12 mouse cellular contexts compared by ENCODE assay signal in genomic region chr14:95876785-95877510, GRCm38 (mm10). TPM values are rescaled to one million over a fixed set of nuclear protein-coding genes. Genes with fewer than 3 reads are reported as not detected.
A peak's percentile ranks its signal among the peaks of the same experiment; 100 is the strongest.
DNase-seq lines count a peak whose midpoint lies in the region; ATAC-seq lines count a peak whose summit lies in the region.
"Had no signal": no experiment of that assay in that cellular context is flagged by ENCODE, and none has a peak within 500 bp of the region (broad histone marks: within the 10 kb centered on the region; RNA-seq: fewer than 3 reads in every experiment).

No protein-coding gene starts in this region.

- H3K4me2 ChIP-seq in neural tube, embryonic 14.5 days (ENCODE audit: low read depth, low read length), result no peak overlapping the region
- H3K4me2 ChIP-seq: liver, embryonic 15.5 days had no signal

- intact Hi-C loops in left cerebral cortex, postnatal 10 days (cut with DNase I), result no loop called here

- H3K27me3 ChIP-seq in neural tube, embryonic 14.5 days (ENCODE audit: control insufficient read depth, insufficient read depth, low read length), result no peaks in the 10 kb centered on the region
- H3K27me3 ChIP-seq: liver, embryonic 15.5 days had no signal

- WGBS in neural tube, embryonic 14.5 days, result 69% methylated on average over 3 of the region's 3 CpGs

- no peak overlapping the region for H3K4me3 ChIP-seq in neural tube, embryonic 14.5 days (ENCODE audit: low read depth, low read length)
- H3K4me3 ChIP-seq: liver, embryonic 15.5 days had no signal

- H3K27ac ChIP-seq in neural tube, embryonic 14.5 days (ENCODE audit: low read depth, low read length), result no peak overlapping the region
- H3K27ac ChIP-seq: liver, embryonic 15.5 days had no signal

- H3K9ac ChIP-seq in neural tube, embryonic 14.5 days (replicated peaks; ENCODE audit: low read depth, low read length), result no peak overlapping the region
- H3K9ac ChIP-seq: liver, embryonic 15.5 days had no signal

- H3K9me3 ChIP-seq in neural tube, embryonic 14.5 days (ENCODE audit: control insufficient read depth, low read length), result no peaks in the 10 kb centered on the region
- H3K9me3 ChIP-seq: liver, embryonic 15.5 days had no signal

- no peaks in the 10 kb centered on the region for H3K36me3 ChIP-seq in neural tube, embryonic 14.5 days (ENCODE audit: control insufficient read depth, insufficient read depth, low read length)
- H3K36me3 ChIP-seq: liver, embryonic 15.5 days had no signal

- no peak for DNase-seq in cerebellum, adult 11 months
- DNase-seq in neural tube, embryonic 10.5 days (ENCODE audit: extremely low spot score, low spot score), result no peak
- DNase-seq in left cerebral cortex, postnatal 10 days (ENCODE audit: extremely low spot score in 1 of 2, low spot score in 2 of 2), result peak; percentile 66 to 83
- DNase-seq in adrenal gland, postnatal 4 days (ENCODE audit: low spot score in 2 of 2), result no peak
- DNase-seq in lung, postnatal 4 days, result no peak
- DNase-seq: spleen, adult 18-20 months had no signal

- no peaks in the 10 kb centered on the region for H3K4me1 ChIP-seq in neural tube, embryonic 14.5 days (ENCODE audit: control insufficient read depth, insufficient read depth, low read length)
- H3K4me1 ChIP-seq: liver, embryonic 15.5 days had no signal

- peak; percentile 49; the same call in 1 of the 2 replicates for ATAC-seq in cerebellum, adult (ENCODE audit: insufficient number of reproducible peaks, low FRiP score, low TSS enrichment)
- peak; percentile 61; the same call in 1 of the 2 replicates for ATAC-seq in neural tube, embryonic 14.5 days (ENCODE audit: low read depth)
- no peak for ATAC-seq in monocyte, adult 5-6 weeks (replicated peaks; ENCODE audit: insufficient number of reproducible peaks, low FRiP score, low TSS enrichment, poor library complexity, severe bottlenecking)

RNA-seq across cellular contexts. Expression of gene 4921530L21Rik, which starts 4.1 kb away (rescaled TPM):
- not detected in 2 replicates for polyA plus RNA-seq in neural tube, embryonic 14.5 days (2014; fragmentation: Nextera tagmentation; extraction: Ambion mirVana)
- total RNA-seq in left cerebral cortex, postnatal 10 days (2021), result not detected
- not detected in 3 replicates for total RNA-seq in monocyte, adult 5-6 weeks (2017)
- total RNA-seq in adrenal gland, postnatal 4 days (2021), result not detected
- polyA plus RNA-seq: gonadal fat pad, adult 2 months; intestine, embryonic 14.5 days; liver, embryonic 15.5 days had no signal

Comparison
In these comparisons a context has a peak if more than half of its experiments do, and no peak if none do; other contexts are left out.
1. DNase-seq: peak in left cerebral cortex, postnatal 10 days (2 of 2); none in cerebellum, adult 11 months (single experiment), neural tube, embryonic 10.5 days (single experiment), adrenal gland, postnatal 4 days (0 of 2) and lung, postnatal 4 days (0 of 2).